Mouse (Mus musculus): ENCODE results near the gene Ccnb1.

- TF ChIP-seq POLR2A (IDR thresholded peaks at IDR 0.05; ENCODE audit: extremely low read depth, insufficient read depth, low read length) (no peak), CTCF (IDR thresholded peaks at IDR 0.05; ENCODE audit: low read depth, low read length) (no peak)
Observed at GRCm38 (mm10) chr13:100746090-100746489, 40.3 kb downstream of the Ccnb1 start.
